Mouse (Mus musculus): Measurements from ENCODE around the gene Mas1. TPM values are rescaled to one million over a fixed set of nuclear protein-coding genes. Genes with fewer than 3 reads are reported as not detected.
A peak's percentile ranks its signal among the peaks of the same experiment; 100 is the strongest.

Mas1 gene
- polyA plus RNA-seq, 1 experiment = 0.07 TPM

GRCm38 (mm10) chr17:12830351-12830750, 37.6 kb downstream of the Mas1 start:
- DNase-seq (ENCODE audit: low read depth) = no peak

GRCm38 (mm10) chr17:12815885-12816284, 52.1 kb downstream of the Mas1 start:
- no peak for TF ChIP-seq CTCF (IDR thresholded peaks at IDR 0.05; ENCODE audit: borderline replicate concordance, extremely low read depth, insufficient read depth, insufficient read length)
- no peak for TF ChIP-seq POLR2A (IDR thresholded peaks at IDR 0.05; ENCODE audit: borderline replicate concordance, extremely low read depth, insufficient read depth, insufficient read length, poor library complexity, severe bottlenecking)
- no peak for DNase-seq (ENCODE audit: low read depth)

More at GRCm38 (mm10) chr17:12830351-12830750, 37.6 kb downstream of the Mas1 start:
- no peak for TF ChIP-seq CTCF (IDR thresholded peaks at IDR 0.05; ENCODE audit: borderline replicate concordance, extremely low read depth, insufficient read depth, insufficient read length)
- TF ChIP-seq POLR2A (IDR thresholded peaks at IDR 0.05; ENCODE audit: borderline replicate concordance, extremely low read depth, insufficient read depth, insufficient read length, poor library complexity, severe bottlenecking) = no peak

GRCm38 (mm10) chr17:12814502-12814901, 53.4 kb downstream of the Mas1 start:
- no peak for DNase-seq (ENCODE audit: low read depth)
- TF ChIP-seq CTCF (IDR thresholded peaks at IDR 0.05; ENCODE audit: borderline replicate concordance, extremely low read depth, insufficient read depth, insufficient read length) (no peak), POLR2A (IDR thresholded peaks at IDR 0.05; ENCODE audit: borderline replicate concordance, extremely low read depth, insufficient read depth, insufficient read length, poor library complexity, severe bottlenecking) (no peak)

- no peak for DNase-seq (ENCODE audit: low read depth)
- TF ChIP-seq POLR2A (IDR thresholded peaks at IDR 0.05; ENCODE audit: borderline replicate concordance, extremely low read depth, insufficient read depth, insufficient read length, poor library complexity, severe bottlenecking) (no peak), CTCF (IDR thresholded peaks at IDR 0.05; ENCODE audit: borderline replicate concordance, extremely low read depth, insufficient read depth, insufficient read length) (no peak)
Observed at GRCm38 (mm10) chr17:12810973-12811303, 57.0 kb downstream of the Mas1 start.

GRCm38 (mm10) chr17:12810103-12810972, 57.6 kb downstream of the Mas1 start:
- peak; percentile 92 for DNase-seq (ENCODE audit: low read depth)
- TF ChIP-seq POLR2A (IDR thresholded peaks at IDR 0.05; ENCODE audit: borderline replicate concordance, extremely low read depth, insufficient read depth, insufficient read length, poor library complexity, severe bottlenecking) = no peak
- peak; percentile 79 for TF ChIP-seq CTCF (IDR thresholded peaks at IDR 0.05; ENCODE audit: borderline replicate concordance, extremely low read depth, insufficient read depth, insufficient read length)

- TF ChIP-seq CTCF (IDR thresholded peaks at IDR 0.05; ENCODE audit: borderline replicate concordance, extremely low read depth, insufficient read depth, insufficient read length) = no peak
- no peak for TF ChIP-seq POLR2A (IDR thresholded peaks at IDR 0.05; ENCODE audit: borderline replicate concordance, extremely low read depth, insufficient read depth, insufficient read length, poor library complexity, severe bottlenecking)
Observed at GRCm38 (mm10) chr17:12808851-12809250, 59.1 kb downstream of the Mas1 start.

GRCm38 (mm10) chr17:12804584-12805445, 63.1 kb downstream of the Mas1 start:
- TF ChIP-seq POLR2A (IDR thresholded peaks at IDR 0.05; ENCODE audit: borderline replicate concordance, extremely low read depth, insufficient read depth, insufficient read length, poor library complexity, severe bottlenecking) = no peak
- TF ChIP-seq CTCF (IDR thresholded peaks at IDR 0.05; ENCODE audit: borderline replicate concordance, extremely low read depth, insufficient read depth, insufficient read length) = no peak
- no peak for DNase-seq (ENCODE audit: low read depth)

More at GRCm38 (mm10) chr17:12808851-12809250, 59.1 kb downstream of the Mas1 start:
- DNase-seq (ENCODE audit: low read depth) = no peak

GRCm38 (mm10) chr17:12801861-12802540, 65.9 kb downstream of the Mas1 start:
- no peak for TF ChIP-seq POLR2A (IDR thresholded peaks at IDR 0.05; ENCODE audit: borderline replicate concordance, extremely low read depth, insufficient read depth, insufficient read length, poor library complexity, severe bottlenecking)
- TF ChIP-seq CTCF (IDR thresholded peaks at IDR 0.05; ENCODE audit: borderline replicate concordance, extremely low read depth, insufficient read depth, insufficient read length) = no peak
- no peak for DNase-seq (ENCODE audit: low read depth)

GRCm38 (mm10) chr17:12799368-12800275, 68.3 kb downstream of the Mas1 start:
- DNase-seq (ENCODE audit: low read depth) = no peak
- TF ChIP-seq CTCF (IDR thresholded peaks at IDR 0.05; ENCODE audit: borderline replicate concordance, extremely low read depth, insufficient read depth, insufficient read length) = no peak
- no peak for TF ChIP-seq POLR2A (IDR thresholded peaks at IDR 0.05; ENCODE audit: borderline replicate concordance, extremely low read depth, insufficient read depth, insufficient read length, poor library complexity, severe bottlenecking)

GRCm38 (mm10) chr17:12798571-12798970, 69.4 kb downstream of the Mas1 start:
- no peak for DNase-seq (ENCODE audit: low read depth)
- TF ChIP-seq CTCF (IDR thresholded peaks at IDR 0.05; ENCODE audit: borderline replicate concordance, extremely low read depth, insufficient read depth, insufficient read length) = no peak
- TF ChIP-seq POLR2A (IDR thresholded peaks at IDR 0.05; ENCODE audit: borderline replicate concordance, extremely low read depth, insufficient read depth, insufficient read length, poor library complexity, severe bottlenecking) = no peak
